Mouse (Mus musculus): ENCODE measurements around the gene Siglecf.

The Siglecf gene

GRCm38 (mm10) chr7:43392349-43393121 is 41.4 kb downstream of the Siglecf start:
- no peak for DNase-seq

- no peak for DNase-seq
Measured at GRCm38 (mm10) chr7:43399501-43399900, 48.4 kb downstream of the Siglecf start.

DNA sequence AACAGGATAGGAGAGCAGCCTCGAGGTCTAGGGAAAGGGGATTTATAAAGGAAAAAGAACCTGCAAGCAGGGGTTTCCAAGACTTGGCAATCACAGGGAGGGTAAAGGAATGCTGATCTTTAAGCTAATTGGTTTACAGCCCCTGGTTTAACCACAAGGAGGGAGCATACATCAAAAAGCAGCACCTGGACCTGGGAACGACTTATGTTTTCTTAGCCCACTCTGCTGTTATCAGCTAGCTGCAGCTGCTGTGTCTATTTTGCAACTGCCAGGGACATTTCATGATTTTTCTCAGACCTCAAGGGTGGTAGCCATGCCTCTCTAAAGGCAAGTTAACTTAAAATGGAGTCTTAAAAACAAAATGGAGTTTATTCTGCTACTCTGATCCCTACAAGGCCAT is 51.6 kb downstream of the Siglecf start:
- DNase-seq, result no peak

- no peak for DNase-seq
Measured at GRCm38 (mm10) chr7:43407573-43407972, 56.4 kb downstream of the Siglecf start.

- no peak for DNase-seq
Measured at GRCm38 (mm10) chr7:43408131-43408553, 57.0 kb downstream of the Siglecf start, which contains the start of gene Siglecg. Gene Siglecg, plus strand, starts transcription at chr7:43408204.

DNA sequence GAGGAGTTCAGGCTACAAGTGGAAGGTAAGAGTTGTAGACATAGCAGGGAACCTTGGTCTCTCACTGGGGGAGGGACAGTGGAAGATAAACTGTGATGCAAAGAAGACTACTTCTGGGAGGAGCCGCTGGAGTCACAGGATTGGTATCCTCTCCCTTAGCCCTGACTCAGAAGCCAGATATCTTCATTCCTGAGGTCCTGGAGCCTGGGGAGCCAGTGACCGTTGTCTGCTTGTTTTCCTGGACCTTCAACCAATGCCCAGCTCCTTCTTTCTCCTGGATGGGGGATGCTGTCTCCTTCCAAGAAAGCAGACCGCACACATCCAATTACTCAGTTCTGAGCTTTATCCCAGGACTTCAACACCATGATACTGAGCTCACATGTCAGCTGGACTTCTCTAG is 57.9 kb downstream of the Siglecf start:
- DNase-seq, result no peak

Measured in liver (tissue).